Mouse (Mus musculus) forebrain, embryonic 14.5 days (tissue): ENCODE results near the gene B4galnt1. TPM values are rescaled to one million over a fixed set of nuclear protein-coding genes. Genes with fewer than 3 reads are reported as not detected.
"Not testable (repeated sequence)": the region's sequence is repeated elsewhere in the genome, so short reads cannot be mapped to it uniquely, and the experiment has no call there.

Source experiments
- ATAC-seq: fragments of 200-750 bp; cut with Nextera tagmentation; 2 replicates; pipeline ENCODE4 v1.8.0; 2017; ENCODE audit warnings: mild to moderate bottlenecking, moderate library complexity
- DNase-seq: peaks from one replicate; pipeline ENCODE4 v3.0.0-alpha.2; 2015; ENCODE audit warnings: low spot score
- H3K27ac ChIP-seq: fragments of 300-500 bp; sonication (generic); 2 replicates; pipeline ENCODE4 v1.5.1; 2014; ENCODE audit warnings: low read depth, mild to moderate bottlenecking, control low read depth, low read length, moderate library complexity
- H3K27me3 ChIP-seq: fragments of 300-500 bp; sonication (generic); replicated peaks from 2 replicates; pipeline ENCODE4 v1.6.1; 2014; ENCODE audit warnings: low read length, control low read depth, mixed read lengths; ENCODE audit not compliant: control insufficient read depth, insufficient read depth
- H3K36me3 ChIP-seq: fragments of 300-500 bp; sonication (generic); 2 replicates; pipeline ENCODE4 v1.6.1; 2014; ENCODE audit warnings: low read length, control low read depth; ENCODE audit not compliant: control insufficient read depth, insufficient read depth
- H3K4me1 ChIP-seq: fragments of 300-500 bp; sonication (generic); 2 replicates; pipeline ENCODE4 v1.6.1; 2014; ENCODE audit warnings: antibody characterized with exemption, low read length, control low read depth; ENCODE audit not compliant: control insufficient read depth, insufficient read depth
- H3K4me2 ChIP-seq: fragments of 300-500 bp; sonication (generic); 2 replicates; pipeline ENCODE4 v1.6.1; 2014; ENCODE audit warnings: mild to moderate bottlenecking, control low read depth, low read length
- H3K4me3 ChIP-seq: fragments of 300-500 bp; sonication (generic); 2 replicates; pipeline ENCODE4 v1.5.1; 2014; ENCODE audit warnings: low read depth, low read length, control low read depth
- H3K9ac ChIP-seq: fragments of 300-500 bp; sonication (generic); 2 replicates; pipeline ENCODE4 v1.6.1; 2014; ENCODE audit warnings: mild to moderate bottlenecking, low read length, control low read depth, moderate library complexity
- H3K9me3 ChIP-seq: fragments of 300-500 bp; sonication (generic); replicated peaks from 2 replicates; pipeline ENCODE4 v1.6.1; 2016; ENCODE audit warnings: low read length, control low read depth, mixed read lengths; ENCODE audit not compliant: control insufficient read depth
- WGBS: fragments of 180-500 bp; shearing (Covaris S2); extraction: QIAGEN DNeasy Blood & Tissue Kit; methylation state at CpG from one replicate; pipeline ENCODE4 v1.1.7; 2014; 5-methylcytosine and 5-hydroxymethylcytosine counted together
- polyA plus RNA-seq: library from polyadenylated mRNA; unstranded; fragments of >200 nt; fragmentation: Nextera tagmentation; extraction: Ambion mirVana; gene quantifications from 2 replicates; pipeline ENCODE4 v1.2.1, GENCODE M21; 2014

B4galnt1 gene
- polyA plus RNA-seq, 1 experiment from 2014 or later, result 30.7 TPM

GRCm38 (mm10) chr10:127160728-127161127 lies 4.3 kb upstream of the B4galnt1 start:
- Histone ChIP-seq H3K9ac (no peak overlapping the region), H3K4me3 (no peak overlapping the region), H3K4me1 (peaks cover 3% of the 10 kb centered on the region; the same call in 1 of the 2 replicates), H3K27ac (no peak overlapping the region), H3K27me3 (0 out of 2 replicates have a peak, but pooled peaks cover 4% of the 10 kb centered on the region), H3K9me3 (no peaks in the 10 kb centered on the region), H3K4me2 (no peak overlapping the region), H3K36me3 (no peaks in the 10 kb centered on the region)
- DNase-seq (no peak), ATAC-seq (no peak)
- 70% methylated on average over 3 of the region's 3 CpGs for WGBS

GRCm38 (mm10) chr10:127162771-127163261 lies 2.2 kb upstream of the B4galnt1 start:
- not testable (repeated sequence) for H3K9ac ChIP-seq, H3K4me2 ChIP-seq, H3K36me3 ChIP-seq, H3K4me1 ChIP-seq, H3K27ac ChIP-seq, ATAC-seq, H3K9me3 ChIP-seq, H3K4me3 ChIP-seq, DNase-seq
- H3K27me3 ChIP-seq, result peaks cover 23% of the 10 kb centered on the region
- WGBS, result 65% methylated on average over 7 of the region's 7 CpGs

GRCm38 (mm10) chr10:127164190-127164589 lies 835 bp upstream of the B4galnt1 start:
- Histone ChIP-seq H3K36me3 (no peaks in the 10 kb centered on the region), H3K9me3 (no peaks in the 10 kb centered on the region), H3K4me3 (no peak overlapping the region), H3K4me1 (peaks cover 3% of the 10 kb centered on the region; the same call in 1 of the 2 replicates), H3K27me3 (peaks cover 32% of the 10 kb centered on the region), H3K4me2 (no peak overlapping the region; the same call in 1 of the 2 replicates), H3K9ac (peak overlapping the region; percentile 91; the same call in 1 of the 2 replicates), H3K27ac (no peak overlapping the region)
- WGBS, result 92% methylated on average over 4 of the region's 4 CpGs
- DNase-seq (no peak), ATAC-seq (no peak)

- ATAC-seq (peak; percentile 68), DNase-seq (no peak)
- peaks cover 44% of the 10 kb centered on the region for H3K27me3 ChIP-seq
- peak overlapping the region; percentile 98 for H3K4me2 ChIP-seq
- H3K4me1 ChIP-seq, result peaks cover 3% of the 10 kb centered on the region; the same call in 1 of the 2 replicates
- H3K9ac ChIP-seq, result peak overlapping the region; percentile 91
- WGBS, result under 1% methylated on average over 36 of the region's 42 CpGs
- H3K36me3 ChIP-seq, result no peaks in the 10 kb centered on the region
- peak overlapping the region; percentile 78 for H3K27ac ChIP-seq
- no peaks in the 10 kb centered on the region for H3K9me3 ChIP-seq
- H3K4me3 ChIP-seq, result peak overlapping the region; percentile 74
Measured at GRCm38 (mm10) chr10:127165354-127165653, 279 bp downstream of the B4galnt1 start.

- ATAC-seq, result peak; percentile 49
- Histone ChIP-seq H3K27ac (peak overlapping the region; percentile 78), H3K9me3 (no peaks in the 10 kb centered on the region), H3K4me3 (peak overlapping the region; percentile 74), H3K4me2 (peak overlapping the region; percentile 98), H3K9ac (peak overlapping the region; percentile 91), H3K36me3 (no peaks in the 10 kb centered on the region), H3K4me1 (peaks cover 3% of the 10 kb centered on the region; the same call in 1 of the 2 replicates), H3K27me3 (peaks cover 49% of the 10 kb centered on the region)
- WGBS, result under 1% methylated on average over 56 of the region's 56 CpGs
- DNase-seq, result peak; percentile 56
Measured at GRCm38 (mm10) chr10:127165654-127166403, 804 bp downstream of the B4galnt1 start.

GRCm38 (mm10) chr10:127166404-127166715 lies 1.3 kb downstream of the B4galnt1 start:
- ATAC-seq (no peak), DNase-seq (peak; percentile 57)
- H3K27ac ChIP-seq, result peak overlapping the region; percentile 78; the same call in 1 of the 2 replicates
- peak overlapping the region; percentile 74 for H3K4me3 ChIP-seq
- H3K4me1 ChIP-seq, result peaks cover 3% of the 10 kb centered on the region; the same call in 1 of the 2 replicates
- no peaks in the 10 kb centered on the region for H3K36me3 ChIP-seq
- H3K9me3 ChIP-seq, result no peaks in the 10 kb centered on the region
- 2% methylated on average over 11 of the region's 11 CpGs for WGBS
- H3K27me3 ChIP-seq, result peaks cover 52% of the 10 kb centered on the region
- H3K9ac ChIP-seq, result peak overlapping the region; percentile 91
- peak overlapping the region; percentile 98 for H3K4me2 ChIP-seq

- peak overlapping the region; percentile 78; the same call in 1 of the 2 replicates for H3K27ac ChIP-seq
- peaks cover 59% of the 10 kb centered on the region for H3K27me3 ChIP-seq
- H3K4me2 ChIP-seq, result peak overlapping the region; percentile 98
- ATAC-seq, result no peak
- peak overlapping the region; percentile 91 for H3K9ac ChIP-seq
- H3K36me3 ChIP-seq, result peaks cover 4% of the 10 kb centered on the region; the same call in 1 of the 2 replicates
- WGBS, result 32% methylated on average over 15 of the region's 15 CpGs
- no peaks in the 10 kb centered on the region for H3K9me3 ChIP-seq
- no peak for DNase-seq
- H3K4me3 ChIP-seq, result peak overlapping the region; percentile 74
- H3K4me1 ChIP-seq, result peaks cover 3% of the 10 kb centered on the region; the same call in 1 of the 2 replicates
Measured at GRCm38 (mm10) chr10:127166771-127167613, 2.0 kb downstream of the B4galnt1 start.

- Histone ChIP-seq H3K4me3 (no peak overlapping the region), H3K36me3 (peaks cover 8% of the 10 kb centered on the region; the same call in 1 of the 2 replicates), H3K9ac (no peak overlapping the region), H3K27ac (no peak overlapping the region), H3K4me2 (no peak overlapping the region), H3K9me3 (no peaks in the 10 kb centered on the region), H3K27me3 (peaks cover 63% of the 10 kb centered on the region), H3K4me1 (peaks cover 3% of the 10 kb centered on the region; the same call in 1 of the 2 replicates)
- DNase-seq (no peak), ATAC-seq (no peak)
- 62% methylated on average over 10 of the region's 10 CpGs for WGBS
Measured at GRCm38 (mm10) chr10:127167614-127168192, 2.7 kb downstream of the B4galnt1 start.
